Mouse (Mus musculus) liver, adult 2 months (tissue): ENCODE results near the gene Slc9a2.

Source experiments
- CTCF ChIP-seq: fragments of 200-500 bp; IDR thresholded peaks from 2 replicates; pipeline ENCODE4 v1.5.1; 2011; ENCODE audit warnings: low read depth, low read length, control low read depth
- POLR2A ChIP-seq: fragments of 200-500 bp; IDR thresholded peaks from 2 replicates; pipeline ENCODE4 v1.6.1; 2011; ENCODE audit warnings: low read length, control low read depth; ENCODE audit not compliant: insufficient read depth; ENCODE audit errors: extremely low read depth

DNA sequence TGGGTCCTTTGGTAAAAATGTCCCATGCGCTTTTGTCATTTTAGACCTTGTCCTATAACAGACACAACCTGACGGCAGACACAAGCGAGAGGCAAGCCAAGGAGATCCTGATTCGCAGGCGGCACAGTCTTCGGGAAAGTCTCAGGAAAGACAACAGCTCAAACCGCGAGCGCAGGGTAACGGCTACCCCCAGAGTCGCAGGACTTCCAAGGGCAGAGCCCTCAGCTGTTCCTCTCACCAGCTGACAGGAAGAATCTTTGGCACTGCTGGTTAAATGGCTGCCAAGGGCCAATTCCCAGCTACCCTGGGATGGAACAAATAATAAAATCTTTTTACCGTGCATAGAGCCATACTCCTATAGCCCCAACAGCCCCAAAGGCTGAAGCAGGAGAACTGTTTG, 85.1 kb downstream of the Slc9a2 start:
- TF ChIP-seq POLR2A: no peak
- no peak for TF ChIP-seq CTCF
